Mouse (Mus musculus) MEL-GATA-1-ER (cell line): ENCODE measurements around the gene Ddx27.

Experiments
- DNase-seq: peaks from one replicate; pipeline ENCODE4 v3.0.0-alpha.2; 2012; ENCODE audit warnings: low read depth; ENCODE audit errors: extremely low read depth

Gene Ddx27

GRCm38 (mm10) chr2:167062965-167063880 is 48.2 kb downstream of the Ddx27 start, which contains the start of gene Znfx1:
TSS of gene Znfx1 (minus strand) at chr2:167063015.
- DNase-seq, result peak; percentile 75

DNA sequence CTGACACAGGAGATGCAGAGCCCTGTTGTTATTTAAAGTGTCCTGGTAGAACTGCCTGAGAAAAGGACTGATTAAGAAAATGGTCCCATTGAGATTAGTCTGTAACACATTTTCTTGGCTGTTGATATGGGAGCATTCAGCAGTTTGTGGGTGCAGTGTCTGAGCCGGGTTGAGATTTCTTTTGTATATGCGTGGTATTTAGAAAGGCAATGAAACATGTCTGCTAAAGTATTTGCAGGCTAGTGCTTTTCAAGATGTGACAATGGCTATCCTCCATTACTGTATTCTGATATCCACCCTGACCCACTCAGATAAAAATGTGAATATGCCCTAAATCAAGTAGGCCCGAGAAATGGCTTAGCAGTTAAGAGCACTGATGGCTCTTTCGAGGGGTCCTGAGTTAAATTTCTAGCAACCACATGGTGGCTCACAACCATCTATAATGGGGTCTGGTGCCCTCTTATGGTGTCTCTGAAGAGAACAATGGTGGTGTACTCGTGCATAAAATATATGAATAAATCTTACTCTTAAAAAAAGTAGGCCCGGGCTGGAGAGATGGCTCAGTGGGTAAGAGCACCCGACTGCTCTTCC is 49.0 kb downstream of the Ddx27 start:
- DNase-seq, result no peak

DNA sequence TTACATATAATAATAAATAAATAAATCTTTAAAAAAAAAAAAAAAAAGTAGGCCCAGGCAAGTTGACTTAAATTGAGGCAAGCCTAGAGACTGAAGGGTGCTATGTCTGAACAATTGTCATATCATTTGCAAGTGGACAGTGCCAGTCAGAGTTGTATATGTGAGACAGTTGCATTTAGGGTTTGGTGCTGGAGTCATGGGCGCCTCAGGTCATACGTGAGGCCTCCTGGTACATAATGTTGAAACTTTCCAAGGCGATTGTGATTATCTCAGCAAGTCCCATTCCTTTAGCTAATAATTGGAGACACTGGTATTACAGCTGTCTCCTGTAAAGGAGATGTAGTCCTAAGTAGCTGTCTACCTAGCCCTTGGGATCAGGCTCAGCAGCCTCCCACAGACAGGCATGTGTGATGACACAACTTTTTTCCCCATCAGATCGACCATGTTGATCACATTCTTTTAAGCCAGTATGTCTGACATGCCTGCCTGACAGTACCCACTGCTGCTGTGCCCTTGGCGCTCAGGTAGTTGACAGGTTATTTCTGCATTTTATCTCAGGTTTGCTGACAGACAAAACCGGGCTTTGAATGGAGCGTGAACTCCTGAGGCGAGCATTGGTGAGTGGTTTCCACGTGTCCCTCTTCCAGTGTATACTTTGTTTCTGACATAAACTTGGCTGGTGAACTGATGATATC is 49.8 kb downstream of the Ddx27 start:
- no peak for DNase-seq

- DNase-seq, result no peak
Observed at GRCm38 (mm10) chr2:167066031-167066430, 51.0 kb downstream of the Ddx27 start.

DNA sequence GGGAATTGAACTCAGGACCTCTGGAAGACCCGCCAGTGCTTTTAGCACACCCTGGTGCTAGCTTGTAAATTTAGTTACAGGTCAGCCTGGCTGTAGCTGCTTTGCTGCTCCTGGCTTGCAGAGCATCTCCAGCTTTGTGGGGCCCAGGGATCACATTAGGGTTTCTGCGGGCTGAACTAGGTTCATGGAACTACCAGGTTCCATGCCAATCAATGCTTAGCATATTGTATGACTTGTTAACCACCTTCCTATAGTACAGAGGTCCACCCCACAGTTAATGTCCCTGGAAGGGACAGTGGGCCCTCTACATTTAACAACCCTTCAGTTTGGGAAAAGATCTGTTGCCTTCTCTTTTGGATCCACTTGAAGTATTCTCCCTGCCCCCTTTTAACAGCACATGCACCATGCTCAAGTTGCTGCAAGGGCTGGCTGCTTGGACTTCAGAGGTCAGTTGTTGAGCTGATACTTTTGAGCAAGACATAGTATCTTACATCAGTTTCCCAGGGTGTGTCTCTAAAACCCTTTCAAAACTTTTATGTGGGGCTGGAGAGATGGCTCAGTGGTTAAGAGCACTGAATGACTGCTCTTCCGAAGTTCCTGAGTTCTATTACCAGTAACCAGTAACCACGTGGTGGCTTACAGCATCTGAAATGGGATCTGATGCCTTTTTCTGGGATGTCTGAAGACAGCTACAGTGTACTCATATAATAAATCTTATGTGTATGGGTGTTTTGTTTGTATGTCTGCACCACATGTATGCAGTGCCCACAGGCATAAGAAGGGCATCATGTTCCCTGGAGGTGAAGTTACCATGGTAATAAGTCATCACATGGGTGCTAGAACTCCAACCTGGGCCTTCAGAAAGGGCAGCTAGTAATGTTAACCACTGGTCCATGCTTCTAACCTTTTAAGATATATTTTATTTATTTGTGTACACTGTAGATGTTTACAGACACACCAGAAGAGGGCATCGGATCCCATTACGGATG is 51.8 kb downstream of the Ddx27 start:
- peak; percentile 68 for DNase-seq

DNA sequence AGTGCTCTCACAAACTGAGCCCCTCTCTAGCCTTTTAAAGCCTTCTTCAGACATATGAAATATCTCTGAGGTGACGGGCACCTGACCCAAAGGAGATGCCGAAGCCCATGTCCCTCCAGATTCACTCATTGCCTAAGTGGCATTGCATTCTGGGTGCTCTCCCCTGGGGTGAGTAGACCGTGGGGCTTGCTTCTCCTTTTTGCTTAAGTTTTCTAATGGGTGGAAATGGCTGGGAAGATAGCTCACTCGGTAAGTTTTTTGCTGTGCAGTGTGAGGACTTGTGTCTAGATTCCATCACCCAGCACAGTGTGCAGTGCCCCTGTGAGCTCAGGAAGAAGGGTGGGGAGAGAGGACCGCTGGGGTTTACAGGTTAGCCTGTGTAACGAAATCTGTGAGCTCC is 52.6 kb downstream of the Ddx27 start:
- DNase-seq, result peak; percentile 62

GRCm38 (mm10) chr2:167070341-167070740 is 55.3 kb downstream of the Ddx27 start:
- no peak for DNase-seq

- DNase-seq, result no peak
Observed at GRCm38 (mm10) chr2:167071266-167071640, 56.3 kb downstream of the Ddx27 start.

- peak; percentile 97 for DNase-seq
Observed at GRCm38 (mm10) chr2:167071641-167072601, 56.9 kb downstream of the Ddx27 start.

- DNase-seq, result no peak
Observed at GRCm38 (mm10) chr2:167074587-167074986, 59.6 kb downstream of the Ddx27 start.

GRCm38 (mm10) chr2:167076352-167076751 is 61.4 kb downstream of the Ddx27 start:
- DNase-seq, result no peak

- no peak for DNase-seq
Observed at GRCm38 (mm10) chr2:167076759-167077158, 61.8 kb downstream of the Ddx27 start.

GRCm38 (mm10) chr2:167077199-167077962 is 62.4 kb downstream of the Ddx27 start:
- no peak for DNase-seq

DNA sequence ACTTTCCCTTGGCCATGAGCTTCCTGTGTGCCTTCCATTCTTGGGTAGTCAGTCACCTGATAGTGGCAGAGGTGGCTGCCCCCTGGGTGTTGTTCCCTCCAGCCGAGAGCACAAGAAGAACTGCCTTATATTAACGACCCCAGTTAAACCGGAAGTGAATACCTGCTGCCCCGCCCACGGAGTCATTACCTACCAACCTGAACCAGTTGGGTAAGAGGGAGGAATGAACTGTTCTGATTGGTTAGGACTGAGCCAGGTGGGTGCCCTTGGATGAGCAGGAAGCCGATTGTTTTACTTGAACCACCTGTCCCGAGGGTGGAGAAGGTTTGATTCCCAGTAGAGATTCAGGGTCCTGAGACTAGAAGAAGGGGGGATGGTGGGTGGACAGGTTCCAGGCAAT is 63.5 kb downstream of the Ddx27 start:
- DNase-seq, result no peak

DNA sequence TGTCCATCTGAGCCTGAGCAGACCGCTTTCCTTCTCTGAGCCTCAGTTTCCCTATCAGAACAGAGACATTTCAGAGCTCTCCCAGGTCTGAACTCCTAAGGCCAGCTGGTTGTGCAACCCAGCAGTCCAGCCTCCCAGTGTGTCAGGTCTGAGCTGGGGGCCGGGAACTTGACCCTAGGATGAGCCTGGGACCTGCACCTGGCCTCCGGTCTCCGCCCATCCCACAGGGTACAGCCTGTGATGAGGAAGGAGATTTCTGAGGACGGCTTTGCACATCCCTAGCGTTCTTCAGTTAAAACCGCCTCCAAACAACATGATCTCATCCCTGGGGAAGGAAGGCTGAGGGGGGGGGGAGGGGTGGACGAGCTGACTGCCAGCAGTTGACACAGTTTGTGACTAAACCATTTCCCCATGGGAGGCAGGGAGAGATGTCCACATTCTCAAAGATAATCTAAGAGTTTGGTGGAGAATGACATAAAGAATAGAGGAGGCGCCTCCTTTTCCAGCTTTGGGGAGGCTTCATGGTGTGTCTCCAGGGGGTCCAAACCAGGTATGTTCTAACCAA is 64.0 kb downstream of the Ddx27 start:
- no peak for DNase-seq

- no peak for DNase-seq
Observed at GRCm38 (mm10) chr2:167079535-167080257, 64.7 kb downstream of the Ddx27 start.

- no peak for DNase-seq
Observed at GRCm38 (mm10) chr2:167080387-167080786, 65.4 kb downstream of the Ddx27 start.

GRCm38 (mm10) chr2:167081135-167081534 is 66.1 kb downstream of the Ddx27 start:
- DNase-seq, result no peak
